Mouse (Mus musculus): Measurements from ENCODE around the gene Tmem131l. TPM values are rescaled to one million over a fixed set of nuclear protein-coding genes. Genes with fewer than 3 reads are reported as not detected.

The Tmem131l gene
- total and polyA plus RNA-seq, 3 experiments: 9.6 to 39.6 TPM; not detected in 1

DNA sequence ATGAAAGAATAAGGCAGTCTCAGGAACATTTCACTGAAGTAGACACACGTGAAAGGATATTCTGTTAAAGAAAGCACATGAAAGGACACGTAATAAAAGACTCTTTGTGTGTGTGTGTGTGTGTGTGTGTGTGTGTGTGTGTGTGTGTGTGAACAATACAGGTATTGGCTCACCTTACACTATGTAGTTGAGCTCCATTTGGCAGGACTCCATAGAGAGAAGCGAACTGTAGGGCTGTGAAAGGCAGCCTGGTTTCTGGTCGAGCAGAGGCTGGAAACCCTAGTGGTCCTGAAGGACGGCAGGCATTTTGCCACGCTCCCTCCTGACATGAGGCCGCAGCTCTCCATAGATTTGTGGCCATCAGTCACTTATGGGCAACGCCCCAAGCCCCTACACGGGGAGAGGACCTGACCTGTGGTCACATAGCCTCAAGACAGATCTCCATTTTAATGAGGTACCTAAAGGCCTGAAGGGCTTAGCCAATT is 175.9 kb downstream of the Tmem131l start:
- Histone ChIP-seq H3K27me3 (ENCODE audit: control insufficient read depth in 1 of 2, insufficient read depth in 2 of 2, low read length in 2 of 2) (no peaks in the 10 kb centered on the region), H3K27ac (ENCODE audit: control insufficient read depth, low read depth, low read length) (no peak overlapping the region), H3K9me3 (replicated peaks; ENCODE audit: insufficient read depth, low read length) (no peaks in the 10 kb centered on the region), H3K79me2 (ENCODE audit: control insufficient read depth, insufficient read depth, low read length, poor library complexity) (no peaks in the 10 kb centered on the region), H3K36me3 (ENCODE audit: control insufficient read depth in 1 of 2, insufficient read depth in 2 of 2, low read length in 2 of 2) (no peaks in the 10 kb centered on the region), H3K4me3 (ENCODE audit: control insufficient read depth in 1 of 2, insufficient read depth in 1 of 2, low read depth in 2 of 2, low read length in 2 of 2) (no peak overlapping the region), H3K9ac (ENCODE audit: control insufficient read depth, low read depth, low read length, poor library complexity, severe bottlenecking) (no peak overlapping the region), H3K4me1 (ENCODE audit: control insufficient read depth in 1 of 2, insufficient read depth in 2 of 2, low read length in 2 of 2) (no peaks in the 10 kb centered on the region)
- no peak for DNase-seq (ENCODE audit: low read depth, low spot score)
- TF ChIP-seq ZMIZ1 (IDR thresholded peaks at IDR 0.05; ENCODE audit: low read depth, low read length) (no peak), KAT2A (conservative IDR thresholded peaks at IDR 0.05; ENCODE audit: low read depth, low read length) (no peak), ETS1 (IDR thresholded peaks at IDR 0.05; ENCODE audit: low read depth, low read length) (no peak), MYB (IDR thresholded peaks at IDR 0.05; ENCODE audit: low read depth, low read length) (no peak), EP300 (IDR thresholded peaks at IDR 0.05; ENCODE audit: low read depth in 1 of 2, low read length in 2 of 2) (no peak), USF2 (IDR thresholded peaks at IDR 0.05; ENCODE audit: borderline replicate concordance in 1 of 2, insufficient read depth in 1 of 2, low read depth in 1 of 2, low read length in 2 of 2) (no peak), TCF12 (IDR thresholded peaks at IDR 0.05; ENCODE audit: low read depth, low read length) (no peak), BHLHE40 (IDR thresholded peaks at IDR 0.05; ENCODE audit: borderline replicate concordance, low read depth, low read length) (no peak), HCFC1 (IDR thresholded peaks at IDR 0.05; ENCODE audit: low read depth, low read length) (no peak), MXI1 (IDR thresholded peaks at IDR 0.05; ENCODE audit: low read depth, low read length) (no peak), MAFK (IDR thresholded peaks at IDR 0.05; ENCODE audit: borderline replicate concordance, low read depth, low read length) (no peak), ELF1 (IDR thresholded peaks at IDR 0.05; ENCODE audit: low read depth, low read length) (no peak), MEF2A (IDR thresholded peaks at IDR 0.05; ENCODE audit: extremely low read depth, insufficient replicate concordance, low read depth, low read length, poor library complexity, severe bottlenecking) (no peak), POLR2AphosphoS5 (IDR thresholded peaks at IDR 0.05; ENCODE audit: borderline replicate concordance, low read depth, low read length) (no peak), E2F4 (IDR thresholded peaks at IDR 0.05; ENCODE audit: borderline replicate concordance, low read depth, low read length) (no peak), CHD1 (IDR thresholded peaks at IDR 0.05; ENCODE audit: low read depth, low read length) (no peak), MYC (IDR thresholded peaks at IDR 0.05; ENCODE audit: low read depth, low read length) (no peak), CTCF (IDR thresholded peaks at IDR 0.05 in 2 of 3, conservative IDR thresholded peaks at IDR 0.05 in 1 of 3; ENCODE audit: control insufficient read depth in 1 of 3, insufficient read depth in 1 of 3, low read depth in 2 of 3, low read length in 3 of 3, poor library complexity in 1 of 3, severe bottlenecking in 1 of 3) (no peak), USF1 (IDR thresholded peaks at IDR 0.05; ENCODE audit: low read depth, low read length) (no peak)

DNA sequence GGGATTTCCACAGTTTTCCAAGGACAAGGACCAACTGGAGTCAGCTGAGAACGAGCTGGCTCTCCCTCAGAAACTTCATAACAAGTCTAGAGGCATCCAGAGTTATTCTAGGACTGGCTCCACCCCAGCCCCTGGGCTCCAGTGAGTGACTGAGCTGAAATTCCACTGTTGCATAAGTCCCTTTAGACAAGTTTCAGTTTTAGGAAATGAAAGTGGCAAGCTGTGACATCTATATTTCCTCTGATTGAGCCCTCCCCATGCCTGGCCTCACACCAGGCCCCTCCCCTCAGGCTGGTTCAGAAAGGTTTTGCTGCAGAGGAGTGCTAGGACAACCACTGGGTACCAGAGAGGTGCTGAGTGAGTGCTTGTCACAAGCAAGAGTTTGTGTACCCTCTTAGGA is 177.0 kb downstream of the Tmem131l start:
- no peak overlapping the region for H3K27ac ChIP-seq (ENCODE audit: control insufficient read depth, low read depth, low read length)
- H3K79me2 ChIP-seq (ENCODE audit: control insufficient read depth, insufficient read depth, low read length, poor library complexity): no peaks in the 10 kb centered on the region
- peak; percentile 3 for DNase-seq (ENCODE audit: low read depth, low spot score)
- no peak overlapping the region for H3K4me3 ChIP-seq (ENCODE audit: control insufficient read depth in 1 of 2, insufficient read depth in 1 of 2, low read depth in 2 of 2, low read length in 2 of 2)
- TF ChIP-seq MXI1 (IDR thresholded peaks at IDR 0.05; ENCODE audit: low read depth, low read length): no peak
- TF ChIP-seq E2F4 (IDR thresholded peaks at IDR 0.05; ENCODE audit: borderline replicate concordance, low read depth, low read length): no peak
- TF ChIP-seq NELFE (IDR thresholded peaks at IDR 0.05; ENCODE audit: low read depth, low read length): no peak
- TF ChIP-seq MYB (IDR thresholded peaks at IDR 0.05; ENCODE audit: low read depth, low read length): no peak
- TF ChIP-seq MAX (IDR thresholded peaks at IDR 0.05; ENCODE audit: low read length): no peak
- no peak for TF ChIP-seq UBTF (IDR thresholded peaks at IDR 0.05; ENCODE audit: borderline replicate concordance, insufficient read depth, low read depth, low read length)
- no peak for TF ChIP-seq NRF1 (IDR thresholded peaks at IDR 0.05; ENCODE audit: insufficient read depth, low read depth, low read length, poor library complexity, severe bottlenecking)
- no peak for TF ChIP-seq JUND (IDR thresholded peaks at IDR 0.05; ENCODE audit: low read depth, low read length)
- no peak for TF ChIP-seq SIN3A (IDR thresholded peaks at IDR 0.05; ENCODE audit: low read length)
- TF ChIP-seq MAZ (IDR thresholded peaks at IDR 0.05; ENCODE audit: low read depth, low read length): no peak
- TF ChIP-seq ZMIZ1 (IDR thresholded peaks at IDR 0.05; ENCODE audit: low read depth, low read length): no peak
- no peaks in the 10 kb centered on the region for H3K36me3 ChIP-seq (ENCODE audit: control insufficient read depth in 1 of 2, insufficient read depth in 2 of 2, low read length in 2 of 2)
- no peaks in the 10 kb centered on the region for H3K27me3 ChIP-seq (ENCODE audit: control insufficient read depth in 1 of 2, insufficient read depth in 2 of 2, low read length in 2 of 2)
- no peaks in the 10 kb centered on the region for H3K9me3 ChIP-seq (replicated peaks; ENCODE audit: insufficient read depth, low read length)
- H3K4me1 ChIP-seq (ENCODE audit: control insufficient read depth in 1 of 2, insufficient read depth in 2 of 2, low read length in 2 of 2): no peaks in the 10 kb centered on the region
- no peak overlapping the region for H3K9ac ChIP-seq (ENCODE audit: control insufficient read depth, low read depth, low read length, poor library complexity, severe bottlenecking)

Data from MEL (cell line).